Mouse (Mus musculus) liver, embryonic 14.5 days (tissue): ENCODE data around the gene Lin7a.

ENCODE experiments used
- CTCF ChIP-seq: IDR thresholded peaks from 2 replicates; pipeline ENCODE4 v1.5.1; 2016; ENCODE audit warnings: antibody characterized with exemption, low read depth, control low read depth
- EP300 ChIP-seq: IDR thresholded peaks from 2 replicates; pipeline ENCODE4 v1.6.1; 2016; ENCODE audit warnings: antibody characterized with exemption, low read depth

DNA sequence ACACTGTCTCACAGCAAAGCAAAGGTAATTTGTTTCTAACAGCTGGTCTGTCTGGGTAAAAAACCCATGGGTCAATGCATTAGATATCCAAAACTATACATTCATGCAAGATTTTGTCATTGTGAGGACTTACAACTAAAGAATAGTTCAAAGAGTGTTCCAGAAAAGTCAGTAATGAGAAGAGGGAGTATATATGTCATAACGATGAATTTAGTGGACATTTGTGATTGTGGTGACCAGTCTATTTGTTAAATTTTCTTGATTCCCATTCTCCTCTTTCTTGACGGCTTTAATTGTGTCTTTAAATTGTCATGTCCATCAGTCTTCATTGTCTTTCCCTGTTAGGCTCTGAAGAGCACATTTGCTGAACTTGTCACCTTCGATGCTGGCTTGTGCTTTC is 42.1 kb upstream of the Lin7a start:
- TF ChIP-seq CTCF (no peak), EP300 (no peak)
